Mouse (Mus musculus): ENCODE results near the gene Ttc7b.

DNA sequence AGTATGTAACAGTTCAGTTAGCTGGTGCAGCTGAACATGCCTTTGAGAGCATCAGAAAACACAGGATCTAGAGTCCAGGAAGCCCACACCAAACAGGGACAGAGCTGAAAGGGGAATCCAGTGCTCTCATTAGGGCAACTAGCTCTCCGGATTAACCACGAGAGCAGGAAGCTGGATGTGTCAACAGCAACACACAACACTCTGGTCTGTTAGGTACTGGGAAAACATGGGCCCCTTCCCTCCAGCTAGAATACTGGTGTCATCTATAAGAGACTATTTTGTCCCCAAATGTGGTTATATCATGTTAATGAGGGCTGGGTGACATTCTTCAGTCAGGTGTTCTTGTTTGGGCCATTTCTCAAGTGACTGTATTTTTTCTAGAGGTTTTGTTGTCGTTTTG, 21.4 kb upstream of the Ttc7b start:
- TF ChIP-seq CTCF (IDR thresholded peaks at IDR 0.05; ENCODE audit: insufficient read depth, low read depth, low read length): no peak
- no peak for TF ChIP-seq POLR2A (IDR thresholded peaks at IDR 0.05; ENCODE audit: insufficient read depth, low read depth, low read length)
